In genomic region chr14:55113975-55114645, GRCm38 (mm10) we compare ENCODE assay signal across 9 mouse cellular contexts. TPM values are rescaled to one million over a fixed set of nuclear protein-coding genes. Genes with fewer than 3 reads are reported as not detected.
DNase-seq lines count a peak whose midpoint lies in the region; ATAC-seq and TF ChIP-seq lines count a peak whose summit lies in the region.
"Had no signal": no experiment of that assay in that cellular context is flagged by ENCODE, and none has a peak within 500 bp of the region (broad histone marks: within the 10 kb centered on the region; RNA-seq: fewer than 3 reads in every experiment).

No protein-coding gene starts in this region.

- TF ChIP-seq CTCF in testis, adult 2 months (IDR thresholded peaks at IDR 0.05; ENCODE audit: control insufficient read depth, insufficient read depth, insufficient replicate concordance, low read depth, low read length) = peak; percentile 34; the same call in 1 of the 2 replicates

- TF ChIP-seq POLR2A in testis, adult 2 months (IDR thresholded peaks at IDR 0.05; ENCODE audit: control insufficient read depth, low read depth, low read length) = no peak

- H3K4me3 ChIP-seq in testis, adult 2 months (ENCODE audit: control insufficient read depth, low read depth, low read length) = peak overlapping the region; percentile 77
- H3K4me3 ChIP-seq in forebrain, embryonic 16.5 days (replicated peaks; ENCODE audit: low read length) = peak overlapping the region; percentile 91
- peak overlapping the region; percentile 54 for H3K4me3 ChIP-seq in limb, embryonic 15.5 days
- H3K4me3 ChIP-seq in neural tube, embryonic 15.5 days (replicated peaks) = peak overlapping the region; percentile 78

- ATAC-seq in forebrain, embryonic 16.5 days = no peak
- no peak for ATAC-seq in limb, embryonic 15.5 days (ENCODE audit: insufficient number of reproducible peaks, low FRiP score, low TSS enrichment, low read depth)
- no peak for ATAC-seq in neural tube, embryonic 15.5 days (ENCODE audit: low FRiP score)

- no peaks in the 10 kb centered on the region for H3K9me3 ChIP-seq in forebrain, embryonic 16.5 days (ENCODE audit: control insufficient read depth, low read length)
- H3K9me3 ChIP-seq in limb, embryonic 15.5 days = no peaks in the 10 kb centered on the region
- no peaks in the 10 kb centered on the region for H3K9me3 ChIP-seq in neural tube, embryonic 15.5 days (replicated peaks)

- peak overlapping the region; percentile 86 for H3K9ac ChIP-seq in forebrain, embryonic 16.5 days (replicated peaks; ENCODE audit: low read depth, low read length)
- H3K9ac ChIP-seq in limb, embryonic 15.5 days = no peak overlapping the region
- H3K9ac ChIP-seq in neural tube, embryonic 15.5 days (replicated peaks) = peak overlapping the region; percentile 82

- no peak overlapping the region for H3K27ac ChIP-seq in testis, adult 2 months (ENCODE audit: control insufficient read depth, insufficient read depth, low read depth, low read length)
- H3K27ac ChIP-seq in forebrain, embryonic 16.5 days (ENCODE audit: low read length) = peak overlapping the region; percentile 96; the same call in 1 of the 2 replicates
- H3K27ac ChIP-seq in limb, embryonic 15.5 days = no peak overlapping the region
- peak overlapping the region; percentile 96 for H3K27ac ChIP-seq in neural tube, embryonic 15.5 days (replicated peaks)

- peak; percentile 36 for DNase-seq in gastrocnemius, postnatal 10 days
- DNase-seq in gastrocnemius, postnatal 25 days = no peak
- DNase-seq in testis, postnatal 14 days (ENCODE audit: low spot score) = no peak
- DNase-seq in urinary bladder, postnatal 25 days (ENCODE audit: low spot score) = no peak

- H3K4me1 ChIP-seq in testis, adult 2 months (ENCODE audit: control insufficient read depth, insufficient read depth, low read length) = peaks cover 26% of the 10 kb centered on the region
- peaks cover 58% of the 10 kb centered on the region for H3K4me1 ChIP-seq in forebrain, embryonic 16.5 days (replicated peaks; ENCODE audit: control insufficient read depth, insufficient read depth, low read length)
- H3K4me1 ChIP-seq in limb, embryonic 15.5 days = peaks cover 45% of the 10 kb centered on the region
- H3K4me1 ChIP-seq in neural tube, embryonic 15.5 days = peaks cover 66% of the 10 kb centered on the region

- H3K36me3 ChIP-seq in testis, adult 2 months (ENCODE audit: control insufficient read depth, insufficient read depth, low read length) = no peaks in the 10 kb centered on the region
- H3K36me3 ChIP-seq in forebrain, embryonic 16.5 days (ENCODE audit: control insufficient read depth, insufficient read depth) = peaks cover 3% of the 10 kb centered on the region; the same call in 1 of the 2 replicates
- H3K36me3 ChIP-seq in limb, embryonic 15.5 days = no peaks in the 10 kb centered on the region
- H3K36me3 ChIP-seq in neural tube, embryonic 15.5 days = peaks cover 7% of the 10 kb centered on the region

- H3K27me3 ChIP-seq in testis, adult 2 months (ENCODE audit: control insufficient read depth, insufficient read depth, low read length) = no peaks in the 10 kb centered on the region; the same call in 1 of the 2 replicates
- H3K27me3 ChIP-seq in forebrain, embryonic 16.5 days (replicated peaks; ENCODE audit: control insufficient read depth, insufficient read depth, low read length) = 0 out of 2 replicates have a peak, but pooled peaks cover 2% of the 10 kb centered on the region
- H3K27me3 ChIP-seq in limb, embryonic 15.5 days = peaks cover 77% of the 10 kb centered on the region
- peaks cover 11% of the 10 kb centered on the region; the same call in 1 of the 2 replicates for H3K27me3 ChIP-seq in neural tube, embryonic 15.5 days (replicated peaks)

- 11% methylated on average over 24 of the region's 26 CpGs for WGBS in forebrain, embryonic 16.5 days
- 8% methylated on average over 26 of the region's 26 CpGs for WGBS in limb, embryonic 15.5 days
- WGBS in neural tube, embryonic 15.5 days = 7% methylated on average over 26 of the region's 26 CpGs

- peak overlapping the region; percentile 82 for H3K4me2 ChIP-seq in forebrain, embryonic 16.5 days (ENCODE audit: low read length)
- H3K4me2 ChIP-seq in limb, embryonic 15.5 days = peak overlapping the region; percentile 100
- peak overlapping the region; percentile 84 for H3K4me2 ChIP-seq in neural tube, embryonic 15.5 days

RNA-seq across cellular contexts. Expression of gene Jph4, which starts 2.6 kb away (rescaled TPM):
- total RNA-seq in gastrocnemius, postnatal 10 days (2021) = 1 to 10 TPM; 1.5 to 1.6 TPM
- under 1 TPM; 0.28 to 0.35 TPM for total RNA-seq in gastrocnemius, postnatal 25 days (2021)
- polyA plus RNA-seq in testis, adult 2 months (2012; rRNA removed) = 6.6 and 7.4 TPM in 2 replicates
- 33.6 and 45.1 TPM in 2 replicates for polyA plus RNA-seq in forebrain, embryonic 16.5 days (2015; fragmentation: Nextera tagmentation; extraction: Ambion mirVana)
- polyA plus RNA-seq in limb, embryonic 15.5 days (2015; fragmentation: Nextera tagmentation; extraction: Ambion mirVana) = 1.5 and 2.1 TPM in 2 replicates
- 30.6 and 37.0 TPM in 2 replicates for polyA plus RNA-seq in neural tube, embryonic 15.5 days (2015; fragmentation: Nextera tagmentation; extraction: Ambion mirVana)
- total RNA-seq: MEL had no signal

RNA-seq across cellular contexts. Expression of gene Ap1g2, which starts 7.7 kb away (rescaled TPM):
- total RNA-seq in gastrocnemius, postnatal 10 days (2021) = 1 to 10 TPM; 4.6 to 5.0 TPM
- 1 to 10 TPM; 4.8 to 5.7 TPM for total RNA-seq in gastrocnemius, postnatal 25 days (2021)
- polyA plus RNA-seq in testis, adult 2 months (2012; rRNA removed) = 3.0 and 4.0 TPM in 2 replicates
- polyA plus RNA-seq in forebrain, embryonic 16.5 days (2015; fragmentation: Nextera tagmentation; extraction: Ambion mirVana) = 13.3 and 16.5 TPM in 2 replicates
- 24.9 and 25.2 TPM in 2 replicates for polyA plus RNA-seq in limb, embryonic 15.5 days (2015; fragmentation: Nextera tagmentation; extraction: Ambion mirVana)
- polyA plus RNA-seq in neural tube, embryonic 15.5 days (2015; fragmentation: Nextera tagmentation; extraction: Ambion mirVana) = 6.2 and 12.4 TPM in 2 replicates

RNA-seq across cellular contexts. Expression of gene Thtpa, which starts 19.5 kb away (rescaled TPM):
- total RNA-seq in gastrocnemius, postnatal 10 days (2021) = 10 to 100 TPM; 12.8 to 13.9 TPM
- 10 to 100 TPM; 10.5 to 11.1 TPM for total RNA-seq in gastrocnemius, postnatal 25 days (2021)
- polyA plus RNA-seq in testis, adult 2 months (2012; rRNA removed) = 4.6 and 4.9 TPM in 2 replicates
- polyA plus RNA-seq in forebrain, embryonic 16.5 days (2015; fragmentation: Nextera tagmentation; extraction: Ambion mirVana) = 55.2 and 56.6 TPM in 2 replicates
- polyA plus RNA-seq in limb, embryonic 15.5 days (2015; fragmentation: Nextera tagmentation; extraction: Ambion mirVana) = 20.2 and 21.3 TPM in 2 replicates
- polyA plus RNA-seq in neural tube, embryonic 15.5 days (2015; fragmentation: Nextera tagmentation; extraction: Ambion mirVana) = 27.9 and 31.6 TPM in 2 replicates

RNA-seq across cellular contexts. Expression of gene Zfhx2, which starts 22.0 kb away (rescaled TPM):
- total RNA-seq in gastrocnemius, postnatal 10 days (2021) = 1 to 10 TPM; 1.8 to 3.0 TPM
- total RNA-seq in gastrocnemius, postnatal 25 days (2021) = 1 to 10 TPM; 3.5 to 3.7 TPM
- 3.8 and 4.4 TPM in 2 replicates for polyA plus RNA-seq in testis, adult 2 months (2012; rRNA removed)
- 21.5 and 32.9 TPM in 2 replicates for polyA plus RNA-seq in forebrain, embryonic 16.5 days (2015; fragmentation: Nextera tagmentation; extraction: Ambion mirVana)
- 4.0 and 4.8 TPM in 2 replicates for polyA plus RNA-seq in limb, embryonic 15.5 days (2015; fragmentation: Nextera tagmentation; extraction: Ambion mirVana)
- polyA plus RNA-seq in neural tube, embryonic 15.5 days (2015; fragmentation: Nextera tagmentation; extraction: Ambion mirVana) = 20.3 and 24.5 TPM in 2 replicates

Comparison
In these comparisons a context has a peak if more than half of its experiments do, and no peak if none do; other contexts are left out.
1. H3K27ac ChIP-seq: peak in forebrain, embryonic 16.5 days (single experiment) and neural tube, embryonic 15.5 days (single experiment); none in testis, adult 2 months (single experiment) and limb, embryonic 15.5 days (single experiment).
2. Peak in every context shown above with its lines, with median percentiles within 50 percentile points of each other: H3K4me3 ChIP-seq and H3K4me2 ChIP-seq.